Mouse (Mus musculus) MEL (cell line): Measurements from ENCODE around the gene Trpc7.

Experiments used
- CHD2 ChIP-seq: IDR thresholded peaks from 2 replicates; pipeline ENCODE4 v1.6.1; 2011; ENCODE audit warnings: low read length, improper control_type of control experiment
- CTCF ChIP-seq, 3 experiments: IDR thresholded peaks in 2 of 3; conservative IDR thresholded peaks in 1 of 3; 2 replicates each; pipeline ENCODE4 v1.5.1; 2011 to 2012; ENCODE audit warnings: low read length in 3 of 3, low read depth in 2 of 3, mild to moderate bottlenecking in 2 of 3, improper control_type of control experiment in 1 of 3, inconsistent platforms in 1 of 3, mixed read lengths in 1 of 3, moderate library complexity in 1 of 3; ENCODE audit not compliant: control insufficient read depth in 1 of 3, insufficient read depth in 1 of 3, poor library complexity in 1 of 3, severe bottlenecking in 1 of 3
- EP300 ChIP-seq, 2 experiments: IDR thresholded peaks; 2 replicates each; pipeline ENCODE4 v1.6.1; 2011; ENCODE audit warnings: improper control_type of control experiment in 2 of 2, low read length in 2 of 2, low read depth in 1 of 2, mild to moderate bottlenecking in 1 of 2
- HCFC1 ChIP-seq: IDR thresholded peaks from 2 replicates; pipeline ENCODE4 v1.6.1; 2012; ENCODE audit warnings: low read depth, mild to moderate bottlenecking, inconsistent platforms, low read length, improper control_type of control experiment, moderate library complexity
- MEF2A ChIP-seq: IDR thresholded peaks from 2 replicates; pipeline ENCODE4 v1.6.1; 2014; ENCODE audit warnings: low read depth, mild to moderate bottlenecking, inconsistent platforms, low read length, improper control_type of control experiment; ENCODE audit not compliant: poor library complexity, insufficient replicate concordance, severe bottlenecking; ENCODE audit errors: extremely low read depth
- POLR2A ChIP-seq, 2 experiments: IDR thresholded peaks; 2 replicates each; pipeline ENCODE4 v1.6.1; 2011 to 2012; ENCODE audit warnings: low read length in 2 of 2, mild to moderate bottlenecking in 2 of 2, control low read depth in 1 of 2, improper control_type of control experiment in 1 of 2, low read depth in 1 of 2, moderate library complexity in 1 of 2; ENCODE audit not compliant: control insufficient read depth in 1 of 2, insufficient read depth in 1 of 2, poor library complexity in 1 of 2
- POLR2AphosphoS5 ChIP-seq: IDR thresholded peaks from 2 replicates; pipeline ENCODE4 v1.6.1; 2012; ENCODE audit warnings: low read depth, borderline replicate concordance, mild to moderate bottlenecking, inconsistent platforms, low read length, moderate library complexity, mixed read lengths
- SMC3 ChIP-seq: IDR thresholded peaks from 2 replicates; pipeline ENCODE4 v1.6.1; 2011; ENCODE audit warnings: low read depth, low read length, improper control_type of control experiment

GRCm38 (mm10) chr13:56749377-56749776, 146.4 kb downstream of the Trpc7 start:
- TF ChIP-seq MEF2A (no peak), SMC3 (no peak), HCFC1 (no peak), POLR2A (IDR thresholded peaks at IDR 0.05; ENCODE audit: control insufficient read depth in 1 of 2, insufficient read depth in 1 of 2, low read depth in 1 of 2, low read length in 2 of 2, poor library complexity in 1 of 2) (no peak), CTCF (IDR thresholded peaks at IDR 0.05 in 2 of 3, conservative IDR thresholded peaks at IDR 0.05 in 1 of 3; ENCODE audit: control insufficient read depth in 1 of 3, insufficient read depth in 1 of 3, low read depth in 2 of 3, low read length in 3 of 3, poor library complexity in 1 of 3, severe bottlenecking in 1 of 3) (no peak), POLR2AphosphoS5 (no peak), CHD2 (no peak), EP300 (IDR thresholded peaks at IDR 0.05; ENCODE audit: low read depth in 1 of 2, low read length in 2 of 2) (no peak)
